ENCODE assay signal across 12 mouse cellular contexts in genomic region chr8:4347661-4348060, GRCm38 (mm10). TPM values are rescaled to one million over a fixed set of nuclear protein-coding genes. Genes with fewer than 3 reads are reported as not detected.
DNase-seq lines count a peak whose midpoint lies in the region; ATAC-seq and TF ChIP-seq lines count a peak whose summit lies in the region.
"Had no signal": no experiment of that assay in that cellular context is flagged by ENCODE, and none has a peak within 500 bp of the region (broad histone marks: within the 10 kb centered on the region; RNA-seq: fewer than 3 reads in every experiment).

No protein-coding gene starts in this region.

- H3K4me1 ChIP-seq in kidney, embryonic 16.5 days (ENCODE audit: insufficient read depth, low read length), result 0 out of 2 replicates have a peak, but pooled peaks cover 3% of the 10 kb centered on the region
- H3K4me1 ChIP-seq in embryonic facial prominence, embryonic 10.5 days, result peaks cover 5% of the 10 kb centered on the region
- H3K4me1 ChIP-seq in liver, embryonic 12.5 days, result no peaks in the 10 kb centered on the region

- TF ChIP-seq CTCF in gastrocnemius, adult 2 months (IDR thresholded peaks at IDR 0.05), result no peak

- intact Hi-C loops in gastrocnemius, adult 2 months (cut with DNase I), result no loop called here
- intact Hi-C loops in gastrocnemius, postnatal 14 days (cut with DNase I; ENCODE audit: low total_unique reads), result no loop called here

- H3K4me3 ChIP-seq in gastrocnemius, adult 2 months, result peak overlapping the region; percentile 51
- no peak overlapping the region for H3K4me3 ChIP-seq in kidney, embryonic 16.5 days (ENCODE audit: low read length)
- 0 out of 2 replicates have a peak overlapping the region, but pooled peaks have one; percentile 25 for H3K4me3 ChIP-seq in embryonic facial prominence, embryonic 10.5 days
- no peak overlapping the region for H3K4me3 ChIP-seq in liver, embryonic 12.5 days
- H3K4me3 ChIP-seq: stomach, embryonic 15.5 days had no signal

- no peak overlapping the region for H3K27ac ChIP-seq in gastrocnemius, adult 2 months
- H3K27ac ChIP-seq in kidney, embryonic 16.5 days (ENCODE audit: low read length), result no peak overlapping the region
- H3K27ac ChIP-seq in embryonic facial prominence, embryonic 10.5 days (replicated peaks), result no peak overlapping the region
- H3K27ac ChIP-seq in liver, embryonic 12.5 days, result no peak overlapping the region
- H3K27ac ChIP-seq: hindbrain, embryonic 14.5 days; stomach, embryonic 15.5 days had no signal

- DNase-seq in gastrocnemius, adult 2 months, result no peak
- no peak for DNase-seq in gastrocnemius, postnatal 14 days
- no peak for DNase-seq in kidney, postnatal 14 days
- DNase-seq in embryonic facial prominence, embryonic 10.5 days (ENCODE audit: low spot score), result no peak
- DNase-seq in cerebellum, postnatal 10 days, result no peak
- DNase-seq: cerebellum, postnatal 36 days; lung, postnatal 14 days had no signal

- no peaks in the 10 kb centered on the region for H3K9me3 ChIP-seq in kidney, embryonic 16.5 days (ENCODE audit: low read length)
- H3K9me3 ChIP-seq in embryonic facial prominence, embryonic 10.5 days, result no peaks in the 10 kb centered on the region
- no peaks in the 10 kb centered on the region for H3K9me3 ChIP-seq in liver, embryonic 12.5 days (replicated peaks)
- H3K9me3 ChIP-seq: stomach, embryonic 15.5 days had no signal

- no peaks in the 10 kb centered on the region for H3K36me3 ChIP-seq in kidney, embryonic 16.5 days (ENCODE audit: insufficient read depth, low read length)
- no peaks in the 10 kb centered on the region for H3K36me3 ChIP-seq in embryonic facial prominence, embryonic 10.5 days (replicated peaks)
- no peaks in the 10 kb centered on the region for H3K36me3 ChIP-seq in liver, embryonic 12.5 days
- H3K36me3 ChIP-seq: stomach, embryonic 15.5 days had no signal

- peak; percentile 55; the same call in 1 of the 2 replicates for ATAC-seq in kidney, embryonic 16.5 days (ENCODE audit: low FRiP score, low TSS enrichment)
- ATAC-seq in megakaryocyte-erythroid progenitor cell, adult 5-6 weeks (replicated peaks; ENCODE audit: low FRiP score, low TSS enrichment, poor library complexity, severe bottlenecking), result peak; percentile 58
- no peak for ATAC-seq in liver, embryonic 12.5 days

- H3K9ac ChIP-seq in kidney, embryonic 16.5 days (replicated peaks; ENCODE audit: low read length), result no peak overlapping the region
- H3K9ac ChIP-seq in liver, embryonic 12.5 days, result no peak overlapping the region
- H3K9ac ChIP-seq: hindbrain, embryonic 14.5 days; stomach, embryonic 15.5 days had no signal

- H3K27me3 ChIP-seq in kidney, embryonic 16.5 days (ENCODE audit: insufficient read depth, low read length), result no peaks in the 10 kb centered on the region
- H3K27me3 ChIP-seq in embryonic facial prominence, embryonic 10.5 days (replicated peaks; ENCODE audit: low read depth, poor library complexity, severe bottlenecking), result no peaks in the 10 kb centered on the region
- H3K27me3 ChIP-seq in liver, embryonic 12.5 days (replicated peaks), result no peaks in the 10 kb centered on the region
- H3K27me3 ChIP-seq: stomach, embryonic 15.5 days had no signal

- 49% methylated on average over 7 of the region's 7 CpGs for WGBS in kidney, embryonic 16.5 days
- WGBS in embryonic facial prominence, embryonic 10.5 days, result 65% methylated on average over 7 of the region's 7 CpGs
- WGBS in liver, embryonic 12.5 days (ENCODE audit: insufficient replicate concordance), result 56% methylated on average over 7 of the region's 7 CpGs

- H3K4me2 ChIP-seq in kidney, embryonic 16.5 days (replicated peaks; ENCODE audit: low read depth, low read length), result peak overlapping the region; percentile 40
- no peak overlapping the region for H3K4me2 ChIP-seq in liver, embryonic 12.5 days
- H3K4me2 ChIP-seq: hindbrain, embryonic 14.5 days; stomach, embryonic 15.5 days had no signal

RNA-seq across cellular contexts. Expression of gene Elavl1, which starts 22.4 kb away (rescaled TPM):
- total RNA-seq in gastrocnemius, adult 2 months (2021), result 10 to 100 TPM; 46.4 to 49.8 TPM
- total RNA-seq in gastrocnemius, postnatal 14 days (2021), result 10 to 100 TPM; 42.6 to 47.7 TPM
- polyA plus RNA-seq in kidney, embryonic 16.5 days (2015; fragmentation: Nextera tagmentation; extraction: Ambion mirVana), result 231 and 245 TPM in 2 replicates
- 362 and 373 TPM in 2 replicates for polyA plus RNA-seq in embryonic facial prominence, embryonic 10.5 days (2016; fragmentation: Nextera tagmentation; extraction: Ambion mirVana)
- total RNA-seq in megakaryocyte-erythroid progenitor cell, adult 5-6 weeks (2014; fragmentation: Nextera tagmentation), result 128 and 161 TPM in 2 replicates
- total RNA-seq in megakaryocyte-erythroid progenitor cell, adult 5-6 weeks (2017), result 87.6 and 121 TPM in 2 replicates
- 211 and 215 TPM in 2 replicates for polyA plus RNA-seq in liver, embryonic 12.5 days (2016; fragmentation: Nextera tagmentation; extraction: Ambion mirVana)

RNA-seq across cellular contexts. Expression of gene Ccl25, which starts 22.7 kb away (rescaled TPM):
- 10 to 100 TPM in 1 of 2 experiments, 1 to 10 TPM in 1; 8.2 to 14.6 TPM for total RNA-seq in gastrocnemius, adult 2 months (2021)
- total RNA-seq in gastrocnemius, postnatal 14 days (2021), result 1 to 10 TPM; 8.7 to 9.4 TPM
- polyA plus RNA-seq in kidney, embryonic 16.5 days (2015; fragmentation: Nextera tagmentation; extraction: Ambion mirVana), result 15.5 and 20.6 TPM in 2 replicates
- 24.4 and 25.4 TPM in 2 replicates for polyA plus RNA-seq in embryonic facial prominence, embryonic 10.5 days (2016; fragmentation: Nextera tagmentation; extraction: Ambion mirVana)
- 20.6 and 28.7 TPM in 2 replicates for total RNA-seq in megakaryocyte-erythroid progenitor cell, adult 5-6 weeks (2014; fragmentation: Nextera tagmentation)
- total RNA-seq in megakaryocyte-erythroid progenitor cell, adult 5-6 weeks (2017), result 16.7 and 17.1 TPM in 2 replicates
- 9.6 and 10.9 TPM in 2 replicates for polyA plus RNA-seq in liver, embryonic 12.5 days (2016; fragmentation: Nextera tagmentation; extraction: Ambion mirVana)

Comparison
In these comparisons a context has a peak if more than half of its experiments do, and no peak if none do; other contexts are left out.
1. H3K4me3 ChIP-seq: peak in gastrocnemius, adult 2 months (single experiment) and embryonic facial prominence, embryonic 10.5 days (single experiment); none in kidney, embryonic 16.5 days (single experiment) and liver, embryonic 12.5 days (single experiment).